Mouse (Mus musculus) naive thymus-derived CD4-positive, alpha-beta T cell, adult 5 months (primary cell): ENCODE results near the gene Dgkz. TPM values are rescaled to one million over a fixed set of nuclear protein-coding genes. Genes with fewer than 3 reads are reported as not detected.

ENCODE experiments used
- polyA plus RNA-seq: library from polyadenylated mRNA; unstranded; fragments of 100-300 nt; shearing (Covaris generic); gene quantifications from one replicate; pipeline ENCODE4 v1.2.1, GENCODE M21; 2017

Gene Dgkz
- 287 TPM for polyA plus RNA-seq

GRCm38 (mm10) chr2:91975581-91976541, at the start of gene Dgkz:
Dgkz (minus strand) TSS chr2:91975864.

DNA sequence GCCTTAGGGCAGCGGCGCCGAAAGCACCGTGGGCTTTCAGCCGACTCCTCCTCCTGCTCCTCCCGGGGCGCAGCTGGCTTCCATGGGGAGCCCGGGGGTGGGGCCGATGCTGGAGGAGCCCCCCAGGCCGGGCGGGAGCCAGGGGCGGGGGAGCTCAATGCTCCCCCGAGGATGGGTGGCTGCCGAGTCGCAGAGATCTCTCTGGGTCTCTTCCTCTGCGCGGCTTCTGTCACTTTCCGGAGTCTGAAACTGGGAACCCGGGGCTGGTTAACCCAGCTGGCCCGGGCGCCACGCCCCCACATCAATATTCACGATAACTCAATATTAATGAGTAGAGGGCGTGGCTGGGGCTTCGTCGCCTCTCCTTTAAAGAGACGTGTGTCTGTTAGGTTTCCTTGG, 48.6 kb upstream of the Dgkz start, which contains the start of gene Creb3l1:
Gene Creb3l1 (minus strand): TSS at position 229 of the 399 bp plus-strand sequence.

GRCm38 (mm10) chr2:91945483-91945882, 30.2 kb downstream of the Dgkz start, which contains the start of gene Gm9821:
Gm9821 (plus strand) TSS chr2:91945703.

GRCm38 (mm10) chr2:91932160-91932711, 43.4 kb downstream of the Dgkz start, which contains the start of gene Mdk:
Mdk (minus strand) TSS chr2:91932297.

DNA sequence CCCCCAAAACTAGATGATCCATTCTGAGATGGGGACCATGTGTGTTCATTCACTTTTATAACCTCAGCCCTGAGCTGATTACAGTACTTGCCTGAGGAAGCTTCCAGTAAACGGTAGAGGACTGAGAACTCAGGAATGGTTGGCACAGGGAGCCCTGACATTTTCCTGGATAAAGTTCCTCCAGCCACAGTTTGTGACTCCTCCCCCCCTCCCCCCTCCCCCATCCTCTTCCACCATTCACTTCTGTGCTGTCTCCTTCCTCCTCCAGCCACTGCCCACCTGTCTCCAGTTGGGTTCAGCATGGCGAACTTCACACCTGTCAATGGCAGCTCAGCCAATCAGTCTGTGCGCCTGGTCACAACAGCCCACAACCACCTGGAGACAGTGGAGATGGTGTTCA, 48.7 kb downstream of the Dgkz start, which contains the start of gene Chrm4:
Gene Chrm4 (plus strand): TSS at position 301 of the 400 bp plus-strand sequence.

Other genes starting within 250 kb of the Dgkz start
- gene Ambra1, start 245.7 kb downstream of the Dgkz start, polyA plus RNA-seq, result 56.5 TPM
- gene Chrm4, start 48.6 kb downstream of the Dgkz start, polyA plus RNA-seq, result 0.32 TPM
- 0.62 TPM for gene Mdk, start 43.6 kb downstream of the Dgkz start, polyA plus RNA-seq
- not detected for gene Gm9821, start 30.2 kb downstream of the Dgkz start, polyA plus RNA-seq
- gene Creb3l1, start 48.6 kb upstream of the Dgkz start, polyA plus RNA-seq, result 0.40 TPM
- gene Phf21a, start 117.3 kb upstream of the Dgkz start, polyA plus RNA-seq, result 62.7 TPM